Mouse (Mus musculus) embryonic facial prominence, embryonic 12.5 days (tissue): Measurements from ENCODE around the gene Poldip2. TPM values are rescaled to one million over a fixed set of nuclear protein-coding genes. Genes with fewer than 3 reads are reported as not detected.
"Not testable (repeated sequence)": the region's sequence is repeated elsewhere in the genome, so short reads cannot be mapped to it uniquely, and the experiment has no call there.

Source experiments
- ATAC-seq: fragments of 200-750 bp; cut with Nextera tagmentation; 2 replicates; pipeline ENCODE4 v1.8.0; 2017; ENCODE audit not compliant: insufficient number of reproducible peaks, insufficient read depth, low FRiP score, low TSS enrichment
- H3K27ac ChIP-seq: fragments of 300-500 bp; sonication (generic); 2 replicates; pipeline ENCODE4 v1.5.1; 2016; ENCODE audit warnings: mild to moderate bottlenecking
- H3K27me3 ChIP-seq: fragments of 300-500 bp; sonication (generic); 2 replicates; pipeline ENCODE4 v1.6.1; 2016; ENCODE audit warnings: mild to moderate bottlenecking, moderate library complexity
- H3K36me3 ChIP-seq: fragments of 300-500 bp; sonication (generic); 2 replicates; pipeline ENCODE4 v1.6.1; 2016; ENCODE audit warnings: mild to moderate bottlenecking
- H3K4me1 ChIP-seq: fragments of 300-500 bp; sonication (generic); 2 replicates; pipeline ENCODE4 v1.6.1; 2016
- H3K4me2 ChIP-seq: fragments of 300-500 bp; sonication (generic); replicated peaks from 2 replicates; pipeline ENCODE4 v1.6.1; 2016; ENCODE audit warnings: mild to moderate bottlenecking, moderate library complexity
- H3K4me3 ChIP-seq: fragments of 300-500 bp; sonication (generic); 2 replicates; pipeline ENCODE4 v1.5.1; 2016; ENCODE audit warnings: mild to moderate bottlenecking
- H3K9ac ChIP-seq: fragments of 300-500 bp; sonication (generic); 2 replicates; pipeline ENCODE4 v1.6.1; 2016; ENCODE audit warnings: mild to moderate bottlenecking, moderate library complexity
- H3K9me3 ChIP-seq: fragments of 300-500 bp; sonication (generic); 2 replicates; pipeline ENCODE4 v1.6.1; 2016; ENCODE audit warnings: mild to moderate bottlenecking, moderate library complexity
- WGBS: fragments of 180-500 bp; shearing (Covaris S2); methylation state at CpG from one replicate; pipeline ENCODE4 v1.1.7; 2016; 5-methylcytosine and 5-hydroxymethylcytosine counted together
- polyA plus RNA-seq: library from polyadenylated mRNA; unstranded; fragments of >200 nt; fragmentation: Nextera tagmentation; extraction: Ambion mirVana; gene quantifications from 2 replicates; pipeline ENCODE4 v1.2.1, GENCODE M21; 2016

Gene Poldip2
- polyA plus RNA-seq, 1 experiment from 2014 or later = 183 TPM

DNA sequence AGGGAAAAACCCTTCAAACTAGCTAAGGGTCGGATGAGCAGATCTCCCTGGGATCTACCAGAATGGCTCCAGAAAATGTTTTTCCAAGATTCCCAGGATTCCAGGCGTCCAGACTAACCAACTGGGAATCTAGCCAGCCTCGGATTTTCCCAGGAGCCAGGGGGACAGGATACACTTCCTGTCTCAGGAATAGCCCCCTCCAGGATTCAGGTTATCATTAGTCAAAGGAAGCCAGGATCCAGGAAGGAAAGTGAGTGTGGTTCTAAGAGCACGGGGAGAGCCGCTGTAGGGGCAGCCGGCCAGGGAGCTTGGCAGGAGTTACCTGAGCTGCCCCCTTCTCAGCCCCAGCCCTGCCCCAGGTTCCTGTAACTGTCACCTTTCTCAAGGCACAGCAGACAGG lies 19.1 kb downstream of the Poldip2 start:
- WGBS = 68% methylated on average over 6 of the region's 6 CpGs
- no peak overlapping the region for H3K4me2 ChIP-seq
- ATAC-seq = no peak
- H3K36me3 ChIP-seq = peaks cover 48% of the 10 kb centered on the region
- H3K4me3 ChIP-seq = no peak overlapping the region
- no peaks in the 10 kb centered on the region for H3K27me3 ChIP-seq
- peaks cover 11% of the 10 kb centered on the region; the same call in 1 of the 2 replicates for H3K4me1 ChIP-seq
- H3K9me3 ChIP-seq = no peaks in the 10 kb centered on the region
- no peak overlapping the region for H3K27ac ChIP-seq
- no peak overlapping the region for H3K9ac ChIP-seq

DNA sequence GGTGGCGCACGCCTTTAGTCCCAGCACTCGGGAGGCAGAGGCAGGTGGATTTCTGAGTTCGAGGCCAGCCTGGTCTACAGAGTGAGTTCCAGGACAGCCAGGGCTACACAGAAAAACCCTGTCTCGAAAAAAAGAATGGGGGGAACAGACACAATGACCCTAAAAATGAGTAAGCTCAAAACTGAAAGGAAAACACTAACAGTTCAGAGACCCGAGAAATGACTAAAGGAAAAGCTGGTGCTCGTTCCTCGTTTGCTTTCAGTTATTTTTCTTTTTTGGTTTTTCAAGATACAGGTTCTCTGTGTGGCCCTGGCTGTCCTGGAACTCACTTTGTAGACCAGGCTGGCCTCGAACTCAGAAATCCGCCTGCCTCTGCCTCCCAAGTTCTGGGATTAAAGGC lies 19.5 kb downstream of the Poldip2 start:
- WGBS = 94% methylated on average over 10 of the region's 10 CpGs
- not testable (repeated sequence) for H3K27me3 ChIP-seq, ATAC-seq, H3K4me3 ChIP-seq, H3K9me3 ChIP-seq, H3K27ac ChIP-seq, H3K4me2 ChIP-seq, H3K9ac ChIP-seq
- Histone ChIP-seq H3K4me1 (peaks cover 11% of the 10 kb centered on the region; the same call in 1 of the 2 replicates), H3K36me3 (peaks cover 44% of the 10 kb centered on the region)

DNA sequence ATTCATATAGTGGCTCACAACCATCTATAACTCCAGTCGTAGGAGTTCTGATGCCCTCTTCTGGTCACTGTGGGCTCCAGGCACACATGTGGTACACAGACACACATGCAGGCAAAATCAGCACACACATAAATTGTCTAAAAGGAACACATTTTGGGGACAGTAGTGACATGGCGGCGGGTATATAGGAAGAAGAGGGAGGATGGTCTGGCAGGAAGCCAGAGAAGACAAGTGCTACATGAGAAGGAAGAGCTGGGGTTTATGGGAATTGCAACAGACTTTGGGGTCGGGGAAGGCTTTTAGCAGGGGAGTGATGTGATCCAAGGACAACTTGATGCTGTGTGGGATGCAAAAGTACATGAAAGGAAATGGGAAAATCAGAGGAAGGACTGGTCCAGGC lies 22.5 kb downstream of the Poldip2 start:
- H3K4me3 ChIP-seq = peak overlapping the region; percentile 62; the same call in 1 of the 2 replicates
- peak overlapping the region; percentile 59 for H3K4me2 ChIP-seq

DNA sequence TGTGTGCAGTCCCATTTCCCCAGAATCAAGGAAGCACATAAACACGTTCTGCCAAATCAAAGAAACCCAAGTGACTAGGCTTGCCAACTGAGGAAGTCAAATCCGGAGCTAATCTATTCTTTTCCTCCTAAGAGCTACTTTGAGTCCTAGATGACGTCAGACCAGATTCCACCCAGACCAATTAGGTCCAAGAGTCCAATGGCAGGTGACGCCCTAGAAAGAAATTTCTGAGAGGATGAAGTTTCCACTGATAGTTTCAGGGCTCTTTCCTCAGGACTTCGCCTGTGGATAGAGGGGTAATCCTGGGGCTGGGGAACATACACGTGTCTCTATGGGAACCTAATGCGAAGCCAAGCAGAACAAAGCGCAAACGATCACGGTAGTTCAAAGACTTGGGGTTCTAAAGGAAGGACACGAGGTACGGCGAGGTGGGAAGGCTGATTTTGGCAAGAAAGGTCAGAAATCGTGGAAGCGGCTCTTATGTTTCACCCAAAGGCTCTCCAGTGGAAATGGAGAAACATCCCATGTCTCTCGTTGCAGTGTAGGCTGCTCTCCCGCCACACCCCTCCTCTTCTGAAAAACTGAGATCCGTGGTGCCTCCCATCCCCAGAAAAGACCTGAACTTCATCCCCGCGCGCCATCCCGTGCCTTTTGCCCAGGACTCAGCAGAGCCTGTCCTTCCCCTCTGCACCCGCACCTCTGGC lies 23.5 kb downstream of the Poldip2 start:
- Histone ChIP-seq H3K9ac (peak overlapping the region; percentile 59), H3K4me1 (peaks cover 21% of the 10 kb centered on the region), H3K9me3 (no peaks in the 10 kb centered on the region), H3K36me3 (peaks cover 24% of the 10 kb centered on the region), H3K27me3 (no peaks in the 10 kb centered on the region), H3K4me3 (peak overlapping the region; percentile 62), H3K27ac (peak overlapping the region; percentile 88), H3K4me2 (peak overlapping the region; percentile 59)
- WGBS = under 1% methylated on average over 23 of the region's 23 CpGs
- no peak for ATAC-seq

More for the DNA sequence above, 22.5 kb downstream of the Poldip2 start:
- H3K27ac ChIP-seq = no peak overlapping the region
- WGBS = 88% methylated on average over 4 of the region's 4 CpGs
- peak overlapping the region; percentile 59; the same call in 1 of the 2 replicates for H3K9ac ChIP-seq
- peaks cover 21% of the 10 kb centered on the region for H3K4me1 ChIP-seq
- H3K9me3 ChIP-seq = no peaks in the 10 kb centered on the region
- peaks cover 25% of the 10 kb centered on the region for H3K36me3 ChIP-seq
- no peak for ATAC-seq
- H3K27me3 ChIP-seq = no peaks in the 10 kb centered on the region

DNA sequence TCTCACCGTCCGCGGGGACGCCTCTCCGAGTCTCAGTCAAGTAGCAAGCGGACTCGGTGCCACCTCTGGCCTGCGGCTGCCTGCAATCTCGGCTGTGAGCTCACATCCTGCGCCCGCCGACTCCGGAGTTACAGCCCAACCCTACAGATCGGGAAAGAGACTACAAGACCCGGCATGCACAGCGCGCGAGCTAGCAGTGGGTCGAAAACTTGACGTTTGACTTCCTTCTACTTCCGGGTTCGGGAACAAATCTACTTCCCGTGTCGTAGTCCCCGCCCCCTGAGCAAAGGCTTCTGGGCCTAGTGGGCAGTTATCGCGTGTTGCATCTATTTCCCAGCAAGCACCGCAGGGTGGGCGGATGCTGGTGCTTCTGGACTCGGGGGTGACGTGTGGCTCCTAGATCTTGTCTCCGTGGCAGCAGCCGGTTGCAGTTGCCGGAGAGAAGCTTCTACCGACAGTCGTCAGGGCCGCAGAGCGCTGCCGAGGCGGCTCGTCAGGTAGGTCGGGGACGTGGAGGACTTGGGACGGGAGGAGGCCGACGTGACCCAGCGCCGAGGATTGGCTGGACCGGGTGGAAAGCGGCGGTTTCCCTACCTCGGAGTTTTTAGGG lies 24.2 kb downstream of the Poldip2 start, which contains the start of the genes Tnfaip1 and Ift20:
Tnfaip1 (minus strand) TSS at position 253 of the 610 bp plus-strand sequence.
Ift20 (plus strand) TSS at position 282 of the 610 bp plus-strand sequence.
- H3K27me3 ChIP-seq = no peaks in the 10 kb centered on the region
- peak within 1 kb of the TSS; percentile 67 for H3K9ac ChIP-seq
- peak within 1 kb of the TSS; percentile 88 for H3K27ac ChIP-seq
- peaks cover 26% of the 10 kb centered on the region for H3K36me3 ChIP-seq
- no peaks in the 10 kb centered on the region for H3K9me3 ChIP-seq
- peaks cover 21% of the 10 kb centered on the region for H3K4me1 ChIP-seq
- under 1% methylated on average over 52 of the region's 52 CpGs for WGBS
- peak; percentile 99 for ATAC-seq
- H3K4me2 ChIP-seq = peak within 1 kb of the TSS; percentile 59
- peak within 1 kb of the TSS; percentile 62 for H3K4me3 ChIP-seq

DNA sequence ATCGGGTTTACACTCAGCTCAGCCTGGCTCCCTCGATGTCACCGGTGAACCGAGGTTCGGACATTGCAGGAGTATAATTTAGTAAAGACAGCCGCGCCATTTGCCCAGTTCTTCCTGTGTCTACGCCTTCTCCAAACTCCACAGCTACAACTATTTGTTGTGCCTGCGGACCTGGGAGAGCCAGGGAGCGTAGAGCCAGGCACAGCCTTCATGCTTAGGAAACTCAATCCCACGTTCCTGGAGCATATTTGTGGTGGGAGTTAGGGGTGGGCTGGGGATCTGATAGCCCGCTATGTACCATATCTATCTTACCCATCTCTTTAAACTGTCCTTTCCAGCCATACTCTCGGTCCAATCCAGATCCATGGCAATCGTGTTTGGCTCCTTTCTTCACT lies 24.7 kb downstream of the Poldip2 start:
- no peaks in the 10 kb centered on the region for H3K9me3 ChIP-seq
- H3K9ac ChIP-seq = peak overlapping the region; percentile 67
- peak overlapping the region; percentile 62 for H3K4me3 ChIP-seq
- H3K27ac ChIP-seq = peak overlapping the region; percentile 75
- H3K4me1 ChIP-seq = peaks cover 21% of the 10 kb centered on the region
- 2% methylated on average over 14 of the region's 14 CpGs for WGBS
- H3K4me2 ChIP-seq = peak overlapping the region; percentile 59
- H3K36me3 ChIP-seq = peaks cover 29% of the 10 kb centered on the region
- no peaks in the 10 kb centered on the region for H3K27me3 ChIP-seq
- ATAC-seq = no peak

DNA sequence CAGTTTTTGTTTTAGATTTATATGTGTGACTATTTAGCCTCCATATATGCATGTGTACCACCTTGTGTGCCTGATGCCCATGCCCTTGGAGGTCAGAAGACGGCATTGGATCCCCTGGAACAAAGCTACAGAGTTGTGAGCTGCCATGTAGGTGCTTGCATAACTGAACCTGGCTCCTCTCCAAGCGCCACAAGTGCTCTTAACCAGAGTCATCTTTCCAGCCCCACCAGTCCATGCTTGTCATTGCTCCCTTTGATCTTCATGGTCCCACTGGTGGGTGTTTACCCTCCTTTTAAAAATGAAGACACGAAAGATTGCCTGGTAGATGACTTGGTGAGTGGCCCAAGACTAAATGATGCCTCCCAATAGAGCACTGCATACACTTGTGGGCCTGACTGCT lies 28.4 kb downstream of the Poldip2 start:
- 86% methylated on average over 3 of the region's 3 CpGs for whole genome bisulfite sequencing
- H3K4me1 ChIP-seq = peaks cover 10% of the 10 kb centered on the region
- H3K27me3 ChIP-seq = no peaks in the 10 kb centered on the region
- no peak overlapping the region for H3K4me3 ChIP-seq
- H3K9me3 ChIP-seq = no peaks in the 10 kb centered on the region
- H3K27ac ChIP-seq = no peak overlapping the region
- no peak overlapping the region for H3K4me2 ChIP-seq
- ATAC-seq = no peak
- H3K36me3 ChIP-seq = peaks cover 45% of the 10 kb centered on the region
- H3K9ac ChIP-seq = no peak overlapping the region

DNA sequence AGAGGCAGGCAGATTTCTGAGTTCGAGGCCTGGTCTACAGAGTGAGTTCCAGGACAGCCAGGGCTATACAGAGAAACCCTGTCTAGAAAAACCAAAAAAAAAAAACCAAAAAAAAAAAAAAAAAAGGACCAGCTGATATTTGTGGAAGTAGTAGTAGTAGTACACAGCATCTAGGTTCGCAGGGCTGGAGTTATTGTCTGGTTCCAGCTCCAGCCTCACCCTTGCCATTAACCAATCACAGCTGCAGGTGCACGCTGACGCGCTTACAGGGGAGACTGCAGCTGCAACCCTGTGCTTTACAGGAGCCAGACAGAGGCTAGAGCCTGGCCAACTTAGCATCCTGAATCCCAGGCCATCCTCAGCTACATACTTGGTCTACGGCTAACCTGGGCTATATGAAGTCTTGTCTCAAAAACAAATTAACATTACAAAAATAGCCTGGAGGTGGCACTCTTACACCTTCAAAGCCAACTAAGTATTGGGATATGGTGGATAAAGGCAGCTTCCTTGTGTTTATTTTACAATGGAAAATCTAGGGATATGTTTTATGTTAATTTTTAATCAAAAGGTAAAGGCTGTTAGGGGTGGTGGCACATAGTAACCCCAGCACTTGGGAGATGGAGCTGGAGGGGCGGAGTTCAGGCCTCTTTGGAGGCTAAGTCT lies 32.6 kb downstream of the Poldip2 start:
- H3K9ac ChIP-seq = no peak overlapping the region
- no peaks in the 10 kb centered on the region for H3K27me3 ChIP-seq
- peaks cover 38% of the 10 kb centered on the region for H3K36me3 ChIP-seq
- H3K4me2 ChIP-seq = no peak overlapping the region
- ATAC-seq = no peak
- H3K4me1 ChIP-seq = peaks cover 10% of the 10 kb centered on the region
- H3K27ac ChIP-seq = no peak overlapping the region
- WGBS = 92% methylated on average over 7 of the region's 7 CpGs
- H3K4me3 ChIP-seq = no peak overlapping the region
- no peaks in the 10 kb centered on the region for H3K9me3 ChIP-seq

DNA sequence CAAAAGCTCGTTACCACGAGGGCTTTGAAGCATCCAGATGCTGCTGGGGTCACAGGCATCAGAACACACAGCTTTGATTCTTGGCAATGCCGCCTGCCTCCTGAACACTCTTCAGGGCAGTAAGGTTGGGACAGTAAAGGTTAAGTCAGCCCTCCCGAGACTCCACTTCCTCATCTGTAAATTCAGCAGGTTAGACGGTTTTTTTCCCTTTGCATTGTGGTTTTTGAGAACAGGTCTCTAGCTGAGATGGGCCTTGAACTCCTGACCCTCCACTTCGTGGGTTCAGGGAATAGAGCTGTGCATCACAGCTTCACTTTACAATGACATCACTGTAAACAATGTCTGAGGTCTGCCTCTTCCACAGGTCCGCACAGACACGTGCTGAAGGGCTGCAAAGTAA lies 33.2 kb downstream of the Poldip2 start:
- no peak overlapping the region for H3K4me3 ChIP-seq
- H3K4me1 ChIP-seq = peaks cover 12% of the 10 kb centered on the region
- peaks cover 33% of the 10 kb centered on the region for H3K36me3 ChIP-seq
- ATAC-seq = no peak
- no peak overlapping the region for H3K4me2 ChIP-seq
- no peak overlapping the region for H3K27ac ChIP-seq
- H3K9me3 ChIP-seq = no peaks in the 10 kb centered on the region
- 74% methylated on average over 8 of the region's 8 CpGs for WGBS
- H3K9ac ChIP-seq = no peak overlapping the region
- H3K27me3 ChIP-seq = no peaks in the 10 kb centered on the region

DNA sequence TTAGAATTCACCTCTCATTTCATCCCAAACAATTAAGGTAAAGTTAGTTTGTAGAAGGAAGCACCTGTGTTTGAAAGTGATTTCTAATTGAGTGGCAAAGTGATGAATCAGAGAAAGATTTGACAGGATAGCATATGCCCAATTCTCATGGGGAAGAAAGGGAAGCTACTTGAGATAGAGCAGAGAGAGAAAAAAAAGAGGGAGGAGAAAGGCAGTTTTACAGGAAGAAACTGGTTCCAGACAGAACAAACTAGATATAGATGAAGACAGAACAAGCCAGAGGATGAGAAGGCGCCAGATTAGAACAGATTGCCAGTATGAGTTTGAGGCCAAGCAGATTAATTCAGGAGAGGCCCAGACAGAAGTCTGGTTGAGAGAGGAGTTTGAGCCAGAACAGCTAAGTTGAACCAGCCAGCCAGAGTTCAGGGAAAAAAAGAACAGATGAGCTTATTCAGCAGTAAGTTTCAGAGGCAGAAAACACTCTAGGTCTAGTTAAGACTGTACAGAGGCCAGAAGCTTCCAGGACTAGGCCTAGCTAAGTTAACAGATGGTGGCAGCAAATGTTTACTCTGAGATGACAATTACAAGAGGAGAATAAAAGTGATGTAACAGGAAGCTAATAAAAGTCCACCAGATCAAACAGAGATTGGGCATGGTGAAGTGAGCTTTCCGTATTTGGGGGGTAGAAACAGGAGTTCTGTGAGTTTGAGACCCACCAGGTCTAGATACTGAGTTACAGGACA lies 35.9 kb downstream of the Poldip2 start:
- H3K9ac ChIP-seq = no peak overlapping the region
- 94% methylated on average over 2 of the region's 2 CpGs for WGBS
- peaks cover 12% of the 10 kb centered on the region for H3K4me1 ChIP-seq
- H3K27ac ChIP-seq = no peak overlapping the region
- no peaks in the 10 kb centered on the region for H3K9me3 ChIP-seq
- no peak overlapping the region for H3K4me2 ChIP-seq
- H3K4me3 ChIP-seq = no peak overlapping the region
- no peak for ATAC-seq
- peaks cover 18% of the 10 kb centered on the region for H3K36me3 ChIP-seq
- no peaks in the 10 kb centered on the region for H3K27me3 ChIP-seq

DNA sequence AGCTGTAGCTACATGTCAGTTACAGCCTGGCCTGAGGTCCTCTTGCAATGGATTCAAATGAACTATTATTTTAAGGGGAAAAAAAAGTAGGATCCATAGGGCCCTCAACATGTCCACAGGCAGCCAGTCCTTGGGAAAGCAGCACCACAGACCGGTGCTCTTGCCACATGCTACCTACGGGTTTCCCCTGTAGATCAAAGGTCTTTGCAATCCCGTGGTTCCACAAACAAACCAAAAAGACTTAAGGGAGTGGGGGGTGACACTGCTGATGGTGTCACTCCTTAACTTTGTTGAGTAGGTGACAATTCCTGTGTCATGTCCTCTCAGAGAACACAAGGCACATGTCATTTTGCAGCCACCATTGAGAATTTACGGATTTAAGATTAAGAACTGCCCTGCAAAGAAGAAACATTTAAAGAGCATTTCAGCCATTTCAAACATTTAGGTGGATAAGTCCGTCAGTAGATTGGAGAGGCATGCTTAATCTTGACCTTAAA lies 37.5 kb downstream of the Poldip2 start:
- WGBS = 11% methylated on average over 5 of the region's 5 CpGs
- peak overlapping the region; percentile 72 for H3K4me2 ChIP-seq
- H3K27ac ChIP-seq = no peak overlapping the region
- H3K9ac ChIP-seq = peak overlapping the region; percentile 73; the same call in 1 of the 2 replicates
- H3K9me3 ChIP-seq = 0 out of 2 replicates have a peak, but pooled peaks cover 2% of the 10 kb centered on the region
- H3K36me3 ChIP-seq = peaks cover 5% of the 10 kb centered on the region
- peaks cover 12% of the 10 kb centered on the region for H3K4me1 ChIP-seq
- no peaks in the 10 kb centered on the region for H3K27me3 ChIP-seq
- ATAC-seq = no peak
- peak overlapping the region; percentile 70 for H3K4me3 ChIP-seq
